Mouse (Mus musculus) hindbrain, postnatal 0 days (tissue): ENCODE measurements at regions not wholly inside any gene's neighbourhood (a gene's known extent, or its start where the extent isn't known, plus 50 kb on each side); places are given as distances from the start of the nearest gene placed in this dataset.

ENCODE experiments used
- ATAC-seq: fragments of 200-750 bp; cut with Nextera tagmentation; 2 replicates; pipeline ENCODE4 v1.8.0; 2017; ENCODE audit warnings: mild to moderate bottlenecking, moderate TSS enrichment, moderate library complexity
- DNase-seq: peaks from one replicate; pipeline ENCODE4 v3.0.0-alpha.2; 2015; ENCODE audit warnings: low spot score
- H3K27ac ChIP-seq: fragments of 300-500 bp; sonication (generic); 2 replicates; pipeline ENCODE4 v1.5.1; 2014; ENCODE audit warnings: mild to moderate bottlenecking
- H3K27me3 ChIP-seq: fragments of 300-500 bp; sonication (generic); 2 replicates; pipeline ENCODE4 v1.6.1; 2014; ENCODE audit warnings: low read length, mixed read lengths; ENCODE audit not compliant: insufficient read depth
- H3K36me3 ChIP-seq: fragments of 300-500 bp; sonication (generic); 2 replicates; pipeline ENCODE4 v1.6.1; 2014; ENCODE audit warnings: low read length, mixed read lengths; ENCODE audit not compliant: insufficient read depth
- H3K4me1 ChIP-seq: fragments of 300-500 bp; sonication (generic); 2 replicates; pipeline ENCODE4 v1.6.1; 2014; ENCODE audit warnings: antibody characterized with exemption, low read length, mixed read lengths; ENCODE audit not compliant: insufficient read depth
- H3K4me2 ChIP-seq: fragments of 300-500 bp; sonication (generic); 2 replicates; pipeline ENCODE4 v1.6.1; 2014; ENCODE audit warnings: low read depth, mild to moderate bottlenecking, low read length, moderate library complexity, mixed read lengths
- H3K4me3 ChIP-seq: fragments of 300-500 bp; sonication (generic); 2 replicates; pipeline ENCODE4 v1.5.1; 2014; ENCODE audit warnings: low read length
- H3K9ac ChIP-seq: fragments of 300-500 bp; sonication (generic); replicated peaks from 2 replicates; pipeline ENCODE4 v1.6.1; 2014; ENCODE audit warnings: mild to moderate bottlenecking, low read length, moderate library complexity, mixed read lengths
- H3K9me3 ChIP-seq: fragments of 300-500 bp; sonication (generic); 2 replicates; pipeline ENCODE4 v1.6.1; 2016; ENCODE audit warnings: low read length, mixed read lengths
- CTCF ChIP-seq: IDR thresholded peaks from 2 replicates; pipeline ENCODE4 v1.5.1; 2016; ENCODE audit warnings: antibody characterized with exemption, control low read depth, low read depth
- WGBS: fragments of 180-500 bp; shearing (Covaris S2); extraction: QIAGEN DNeasy Blood & Tissue Kit; methylation state at CpG from one replicate; pipeline ENCODE4 v1.1.7; 2014; 5-methylcytosine and 5-hydroxymethylcytosine counted together

- Histone ChIP-seq H3K9me3 (no peaks in the 10 kb centered on the region), H3K4me1 (no peaks in the 10 kb centered on the region), H3K4me3 (no peak overlapping the region), H3K9ac (no peak overlapping the region), H3K4me2 (no peak overlapping the region), H3K27me3 (no peaks in the 10 kb centered on the region), H3K27ac (no peak overlapping the region), H3K36me3 (no peaks in the 10 kb centered on the region)
- ATAC-seq (no peak), DNase-seq (no peak)
- TF ChIP-seq CTCF, result no peak
- WGBS, result 72% methylated on average over 7 of the region's 7 CpGs
Observed at GRCm38 (mm10) chr9:43447372-43447771, 136.7 kb downstream of the Trim29 start.

- Histone ChIP-seq H3K27me3 (no peaks in the 10 kb centered on the region), H3K4me1 (peaks cover 2% of the 10 kb centered on the region; the same call in 1 of the 2 replicates), H3K36me3 (no peaks in the 10 kb centered on the region), H3K4me2 (no peak overlapping the region), H3K4me3 (no peak overlapping the region), H3K9me3 (no peaks in the 10 kb centered on the region), H3K27ac (no peak overlapping the region), H3K9ac (no peak overlapping the region)
- DNase-seq, result no peak
- ATAC-seq, result no peak
- 55% methylated on average over 5 of the region's 5 CpGs for WGBS
- TF ChIP-seq CTCF, result no peak
Observed at GRCm38 (mm10) chr9:43448981-43449380, 138.3 kb downstream of the Trim29 start.

- H3K4me3 ChIP-seq, result no peak overlapping the region
- no peaks in the 10 kb centered on the region for H3K9me3 ChIP-seq
- H3K27me3 ChIP-seq, result no peaks in the 10 kb centered on the region
- H3K4me1 ChIP-seq, result peaks cover 9% of the 10 kb centered on the region; the same call in 1 of the 2 replicates
- H3K4me2 ChIP-seq, result peak overlapping the region; percentile 36
- 3% methylated on average over 14 of the region's 14 CpGs for WGBS
- no peak overlapping the region for H3K27ac ChIP-seq
- H3K9ac ChIP-seq, result no peak overlapping the region; the same call in 1 of the 2 replicates
- no peak for ATAC-seq
- peak; percentile 36 for DNase-seq
- no peaks in the 10 kb centered on the region for H3K36me3 ChIP-seq
- TF ChIP-seq CTCF, result no peak
Observed at GRCm38 (mm10) chr9:43453953-43454582, 143.4 kb downstream of the Trim29 start.

- Histone ChIP-seq H3K27ac (no peak overlapping the region), H3K36me3 (no peaks in the 10 kb centered on the region), H3K4me3 (no peak overlapping the region), H3K4me1 (peaks cover 9% of the 10 kb centered on the region; the same call in 1 of the 2 replicates), H3K4me2 (no peak overlapping the region), H3K9ac (no peak overlapping the region), H3K27me3 (no peaks in the 10 kb centered on the region), H3K9me3 (no peaks in the 10 kb centered on the region)
- DNase-seq (no peak), ATAC-seq (no peak)
- TF ChIP-seq CTCF, result no peak
- WGBS, result 88% methylated on average over 2 of the region's 2 CpGs
Observed at GRCm38 (mm10) chr9:43457736-43458135, 147.1 kb downstream of the Trim29 start.

- ATAC-seq, result no peak
Observed at GRCm38 (mm10) chr9:43461131-43461530, 150.5 kb downstream of the Trim29 start.

GRCm38 (mm10) chr9:43463445-43464090, 152.9 kb downstream of the Trim29 start:
- Histone ChIP-seq H3K9me3 (no peaks in the 10 kb centered on the region), H3K4me3 (no peak overlapping the region), H3K27ac (no peak overlapping the region), H3K4me2 (no peak overlapping the region), H3K9ac (no peak overlapping the region), H3K36me3 (no peaks in the 10 kb centered on the region), H3K4me1 (no peaks in the 10 kb centered on the region), H3K27me3 (no peaks in the 10 kb centered on the region)
- TF ChIP-seq CTCF, result no peak
- DNase-seq, result no peak
- WGBS, result 89% methylated on average over 13 of the region's 13 CpGs
- ATAC-seq, result 0 out of 2 replicates have a peak, but pooled peaks have one; percentile 10

More at GRCm38 (mm10) chr9:43461131-43461530, 150.5 kb downstream of the Trim29 start:
- no peak overlapping the region for H3K9ac ChIP-seq
- no peaks in the 10 kb centered on the region for H3K9me3 ChIP-seq
- no peak for DNase-seq
- no peak overlapping the region for H3K4me2 ChIP-seq
- TF ChIP-seq CTCF, result no peak
- no peaks in the 10 kb centered on the region for H3K36me3 ChIP-seq
- no peak overlapping the region for H3K4me3 ChIP-seq
- H3K27ac ChIP-seq, result no peak overlapping the region
- H3K27me3 ChIP-seq, result no peaks in the 10 kb centered on the region
- WGBS, result 55% methylated on average over 2 of the region's 2 CpGs
- H3K4me1 ChIP-seq, result no peaks in the 10 kb centered on the region

GRCm38 (mm10) chr9:43465129-43465528, 154.5 kb downstream of the Trim29 start:
- 30% methylated on average over 2 of the region's 2 CpGs for WGBS
- Histone ChIP-seq H3K36me3 (no peaks in the 10 kb centered on the region), H3K4me2 (no peak overlapping the region), H3K4me3 (no peak overlapping the region), H3K9me3 (no peaks in the 10 kb centered on the region), H3K4me1 (no peaks in the 10 kb centered on the region), H3K9ac (no peak overlapping the region), H3K27ac (no peak overlapping the region), H3K27me3 (no peaks in the 10 kb centered on the region)
- TF ChIP-seq CTCF, result no peak
- ATAC-seq, result no peak
- no peak for DNase-seq
